Mouse (Mus musculus): ENCODE data around the gene Ddx19b.
"Not testable (repeated sequence)": the region's sequence is repeated elsewhere in the genome, so short reads cannot be mapped to it uniquely, and the experiment has no call there.

- TF ChIP-seq CTCF, EP300 (IDR thresholded peaks at IDR 0.05; ENCODE audit: low read depth): not testable (repeated sequence)
Measured at GRCm38 (mm10) chr8:110977987-110978386, 53.6 kb downstream of the Ddx19b start.

Measured in liver, embryonic 14.5 days (tissue).